ENCODE assay signal across 13 mouse cellular contexts in the genomic region with DNA sequence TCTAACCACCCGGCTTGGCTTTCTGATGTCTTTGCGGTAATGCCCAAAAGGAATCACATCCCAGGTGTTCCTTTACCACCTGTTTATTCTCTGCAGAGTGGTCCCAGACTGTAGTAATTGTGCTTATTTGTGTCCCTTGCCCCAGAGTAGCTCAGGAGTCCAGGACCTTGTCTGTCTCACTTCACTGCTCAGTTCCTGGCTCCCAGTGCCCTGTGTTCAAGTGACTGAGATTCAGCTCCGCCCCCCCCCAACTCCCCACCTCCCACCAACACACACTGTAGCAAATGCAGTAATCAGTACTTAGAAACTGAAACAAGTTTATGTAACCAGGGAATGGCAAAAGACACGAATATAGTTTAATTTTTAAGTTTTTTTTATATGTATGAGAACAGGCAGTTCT. TPM values are rescaled to one million over a fixed set of nuclear protein-coding genes. Genes with fewer than 3 reads are reported as not detected.
"Had no signal": no experiment of that assay in that cellular context is flagged by ENCODE, and none has a peak within 500 bp of the region (broad histone marks: within the 10 kb centered on the region; RNA-seq: fewer than 3 reads in every experiment).

No protein-coding gene starts in this region.

- H3K9ac ChIP-seq: hindbrain, embryonic 13.5 days; lung, embryonic 15.5 days; midbrain, embryonic 12.5 days had no signal

- H3K4me2 ChIP-seq: hindbrain, embryonic 13.5 days; liver, embryonic 11.5 days; lung, embryonic 15.5 days; midbrain, embryonic 12.5 days had no signal

- H3K4me3 ChIP-seq: hindbrain, embryonic 13.5 days; left cerebral cortex, adult 2 months; limb, embryonic 10.5 days; lung, embryonic 15.5 days; midbrain, embryonic 12.5 days had no signal

- H3K27me3 ChIP-seq: hindbrain, embryonic 13.5 days; lung, embryonic 15.5 days; midbrain, embryonic 12.5 days had no signal

- H3K27ac ChIP-seq: hindbrain, embryonic 13.5 days; hindbrain, postnatal 0 days; left cerebral cortex, adult 2 months; limb, embryonic 10.5 days; lung, embryonic 15.5 days; macrophage; midbrain, embryonic 12.5 days had no signal

- H3K4me1 ChIP-seq: limb, embryonic 10.5 days; lung, embryonic 15.5 days had no signal

- H3K9me3 ChIP-seq: hindbrain, embryonic 13.5 days; limb, embryonic 10.5 days; lung, embryonic 15.5 days; midbrain, embryonic 12.5 days had no signal

- DNase-seq: lung, postnatal 14 days; right cerebral cortex, postnatal 14 days; thymus, adult 2 months; thymus, postnatal 25 days had no signal

- ATAC-seq: hindbrain, postnatal 0 days had no signal

RNA-seq across cellular contexts. Expression of a gene that starts 56.5 kb away (rescaled TPM):
- total RNA-seq: megakaryocyte-erythroid progenitor cell, adult 5-6 weeks had no signal
- polyA plus RNA-seq: macrophage had no signal
